Mouse (Mus musculus): ENCODE data around the gene Prune1. TPM values are rescaled to one million over a fixed set of nuclear protein-coding genes. Genes with fewer than 3 reads are reported as not detected.
A peak's percentile ranks its signal among the peaks of the same experiment; 100 is the strongest.

The Prune1 gene
- polyA plus RNA-seq, 1 experiment from 2014 or later = 28.2 TPM

GRCm38 (mm10) chr3:95312623-95313022 is 30.7 kb upstream of the Prune1 start:
- DNase-seq (ENCODE audit: low spot score) = no peak
- no peak for ATAC-seq (replicated peaks; ENCODE audit: insufficient number of reproducible peaks, low FRiP score, low TSS enrichment, low read depth)

GRCm38 (mm10) chr3:95310968-95311882 is 29.3 kb upstream of the Prune1 start:
- Histone ChIP-seq H3K9ac (replicated peaks; ENCODE audit: low read length) (no peak overlapping the region), H3K4me1 (ENCODE audit: control insufficient read depth, insufficient read depth, low read length) (no peaks in the 10 kb centered on the region), H3K27me3 (ENCODE audit: control insufficient read depth, insufficient read depth, low read length) (no peaks in the 10 kb centered on the region), H3K4me2 (ENCODE audit: low read depth, low read length) (no peak overlapping the region), H3K36me3 (replicated peaks; ENCODE audit: control insufficient read depth, insufficient read depth, low read depth, low read length) (no peaks in the 10 kb centered on the region), H3K27ac (replicated peaks; ENCODE audit: low read depth, low read length) (no peak overlapping the region), H3K4me3 (ENCODE audit: low read depth, low read length) (no peak overlapping the region), H3K9me3 (replicated peaks; ENCODE audit: control insufficient read depth, low read length) (no peaks in the 10 kb centered on the region)
- DNase-seq (ENCODE audit: low spot score) (peak; percentile 84), ATAC-seq (replicated peaks; ENCODE audit: insufficient number of reproducible peaks, low FRiP score, low TSS enrichment, low read depth) (no peak)
- WGBS = 63% methylated on average over 9 of the region's 9 CpGs

More at GRCm38 (mm10) chr3:95312623-95313022, 30.7 kb upstream of the Prune1 start:
- WGBS = 80% methylated on average over 6 of the region's 6 CpGs
- Histone ChIP-seq H3K27me3 (ENCODE audit: control insufficient read depth, insufficient read depth, low read length) (no peaks in the 10 kb centered on the region), H3K9me3 (replicated peaks; ENCODE audit: control insufficient read depth, low read length) (no peaks in the 10 kb centered on the region), H3K27ac (replicated peaks; ENCODE audit: low read depth, low read length) (no peak overlapping the region), H3K36me3 (replicated peaks; ENCODE audit: control insufficient read depth, insufficient read depth, low read depth, low read length) (no peaks in the 10 kb centered on the region), H3K4me1 (ENCODE audit: control insufficient read depth, insufficient read depth, low read length) (no peaks in the 10 kb centered on the region; the same call in 1 of the 2 replicates), H3K4me3 (ENCODE audit: low read depth, low read length) (no peak overlapping the region), H3K9ac (replicated peaks; ENCODE audit: low read length) (no peak overlapping the region), H3K4me2 (ENCODE audit: low read depth, low read length) (no peak overlapping the region)

- no peak overlapping the region for H3K4me3 ChIP-seq (ENCODE audit: low read depth, low read length)
- DNase-seq (ENCODE audit: low spot score) = no peak
- H3K9ac ChIP-seq (replicated peaks; ENCODE audit: low read length) = no peak overlapping the region
- no peak overlapping the region for H3K27ac ChIP-seq (replicated peaks; ENCODE audit: low read depth, low read length)
- WGBS = 67% methylated on average over 3 of the region's 3 CpGs
- no peak for ATAC-seq (replicated peaks; ENCODE audit: insufficient number of reproducible peaks, low FRiP score, low TSS enrichment, low read depth)
- H3K36me3 ChIP-seq (replicated peaks; ENCODE audit: control insufficient read depth, insufficient read depth, low read depth, low read length) = no peaks in the 10 kb centered on the region
- H3K4me2 ChIP-seq (ENCODE audit: low read depth, low read length) = no peak overlapping the region
- no peaks in the 10 kb centered on the region for H3K9me3 ChIP-seq (replicated peaks; ENCODE audit: control insufficient read depth, low read length)
- H3K27me3 ChIP-seq (ENCODE audit: control insufficient read depth, insufficient read depth, low read length) = no peaks in the 10 kb centered on the region
- no peaks in the 10 kb centered on the region for H3K4me1 ChIP-seq (ENCODE audit: control insufficient read depth, insufficient read depth, low read length)
Observed at GRCm38 (mm10) chr3:95310496-95310895, 28.6 kb upstream of the Prune1 start.

- Histone ChIP-seq H3K9me3 (replicated peaks; ENCODE audit: control insufficient read depth, low read length) (no peaks in the 10 kb centered on the region), H3K4me2 (ENCODE audit: low read depth, low read length) (no peak within 1 kb of the TSS), H3K27ac (replicated peaks; ENCODE audit: low read depth, low read length) (no peak within 1 kb of the TSS), H3K36me3 (replicated peaks; ENCODE audit: control insufficient read depth, insufficient read depth, low read depth, low read length) (no peaks in the 10 kb centered on the region), H3K4me3 (ENCODE audit: low read depth, low read length) (no peak within 1 kb of the TSS), H3K9ac (replicated peaks; ENCODE audit: low read length) (no peak within 1 kb of the TSS), H3K4me1 (ENCODE audit: control insufficient read depth, insufficient read depth, low read length) (no peaks in the 10 kb centered on the region), H3K27me3 (ENCODE audit: control insufficient read depth, insufficient read depth, low read length) (no peaks in the 10 kb centered on the region)
- 56% methylated on average over 7 of the region's 7 CpGs for WGBS
- DNase-seq (ENCODE audit: low spot score) (no peak), ATAC-seq (replicated peaks; ENCODE audit: insufficient number of reproducible peaks, low FRiP score, low TSS enrichment, low read depth) (no peak)
Observed at GRCm38 (mm10) chr3:95307100-95307499, 25.2 kb upstream of the Prune1 start, which contains the start of gene Anxa9. Anxa9 (minus strand) TSS chr3:95307176.

- Histone ChIP-seq H3K9me3 (replicated peaks; ENCODE audit: control insufficient read depth, low read length) (no peaks in the 10 kb centered on the region), H3K9ac (replicated peaks; ENCODE audit: low read length) (no peak overlapping the region), H3K27me3 (ENCODE audit: control insufficient read depth, insufficient read depth, low read length) (no peaks in the 10 kb centered on the region), H3K4me1 (ENCODE audit: control insufficient read depth, insufficient read depth, low read length) (no peaks in the 10 kb centered on the region), H3K4me3 (ENCODE audit: low read depth, low read length) (no peak overlapping the region), H3K4me2 (ENCODE audit: low read depth, low read length) (no peak overlapping the region), H3K27ac (replicated peaks; ENCODE audit: low read depth, low read length) (no peak overlapping the region), H3K36me3 (replicated peaks; ENCODE audit: control insufficient read depth, insufficient read depth, low read depth, low read length) (no peaks in the 10 kb centered on the region)
- 87% methylated on average over 4 of the region's 4 CpGs for WGBS
- DNase-seq (ENCODE audit: low spot score) (no peak), ATAC-seq (replicated peaks; ENCODE audit: insufficient number of reproducible peaks, low FRiP score, low TSS enrichment, low read depth) (no peak)
Observed at GRCm38 (mm10) chr3:95306244-95306643, 24.4 kb upstream of the Prune1 start.

GRCm38 (mm10) chr3:95301204-95301796 is 19.4 kb upstream of the Prune1 start:
- no peaks in the 10 kb centered on the region for H3K4me1 ChIP-seq (ENCODE audit: control insufficient read depth, insufficient read depth, low read length)
- 82% methylated on average over 3 of the region's 3 CpGs for WGBS
- ATAC-seq (replicated peaks; ENCODE audit: insufficient number of reproducible peaks, low FRiP score, low TSS enrichment, low read depth) = no peak
- DNase-seq (ENCODE audit: low spot score) = no peak
- H3K9me3 ChIP-seq (replicated peaks; ENCODE audit: control insufficient read depth, low read length) = no peaks in the 10 kb centered on the region
- no peaks in the 10 kb centered on the region for H3K27me3 ChIP-seq (ENCODE audit: control insufficient read depth, insufficient read depth, low read length)
- no peak overlapping the region for H3K4me3 ChIP-seq (ENCODE audit: low read depth, low read length)
- H3K27ac ChIP-seq (replicated peaks; ENCODE audit: low read depth, low read length) = no peak overlapping the region
- H3K36me3 ChIP-seq (replicated peaks; ENCODE audit: control insufficient read depth, insufficient read depth, low read depth, low read length) = no peaks in the 10 kb centered on the region
- no peak overlapping the region for H3K9ac ChIP-seq (replicated peaks; ENCODE audit: low read length)
- H3K4me2 ChIP-seq (ENCODE audit: low read depth, low read length) = no peak overlapping the region

GRCm38 (mm10) chr3:95298018-95298417 is 16.1 kb upstream of the Prune1 start:
- no peak overlapping the region for H3K9ac ChIP-seq (replicated peaks; ENCODE audit: low read length)
- no peak overlapping the region for H3K4me3 ChIP-seq (ENCODE audit: low read depth, low read length)
- no peaks in the 10 kb centered on the region for H3K27me3 ChIP-seq (ENCODE audit: control insufficient read depth, insufficient read depth, low read length)
- ATAC-seq (replicated peaks; ENCODE audit: insufficient number of reproducible peaks, low FRiP score, low TSS enrichment, low read depth) (no peak), DNase-seq (ENCODE audit: low spot score) (no peak)
- H3K36me3 ChIP-seq (replicated peaks; ENCODE audit: control insufficient read depth, insufficient read depth, low read depth, low read length) = no peaks in the 10 kb centered on the region; the same call in 1 of the 2 replicates
- H3K4me2 ChIP-seq (ENCODE audit: low read depth, low read length) = no peak overlapping the region
- H3K27ac ChIP-seq (replicated peaks; ENCODE audit: low read depth, low read length) = no peak overlapping the region
- 92% methylated on average over 7 of the region's 7 CpGs for WGBS
- H3K9me3 ChIP-seq (replicated peaks; ENCODE audit: control insufficient read depth, low read length) = no peaks in the 10 kb centered on the region
- no peaks in the 10 kb centered on the region for H3K4me1 ChIP-seq (ENCODE audit: control insufficient read depth, insufficient read depth, low read length)

- DNase-seq (ENCODE audit: low spot score) (peak; percentile 79), ATAC-seq (replicated peaks; ENCODE audit: insufficient number of reproducible peaks, low FRiP score, low TSS enrichment, low read depth) (no peak)
- no peaks in the 10 kb centered on the region for H3K4me1 ChIP-seq (ENCODE audit: control insufficient read depth, insufficient read depth, low read length)
- H3K4me2 ChIP-seq (ENCODE audit: low read depth, low read length) = no peak overlapping the region
- H3K27me3 ChIP-seq (ENCODE audit: control insufficient read depth, insufficient read depth, low read length) = no peaks in the 10 kb centered on the region
- no peak overlapping the region for H3K9ac ChIP-seq (replicated peaks; ENCODE audit: low read length)
- WGBS = 13% methylated on average over 5 of the region's 5 CpGs
- no peaks in the 10 kb centered on the region for H3K9me3 ChIP-seq (replicated peaks; ENCODE audit: control insufficient read depth, low read length)
- no peak overlapping the region for H3K27ac ChIP-seq (replicated peaks; ENCODE audit: low read depth, low read length)
- H3K36me3 ChIP-seq (replicated peaks; ENCODE audit: control insufficient read depth, insufficient read depth, low read depth, low read length) = no peaks in the 10 kb centered on the region; the same call in 1 of the 2 replicates
- no peak overlapping the region for H3K4me3 ChIP-seq (ENCODE audit: low read depth, low read length)
Observed at GRCm38 (mm10) chr3:95296103-95296469, 14.2 kb upstream of the Prune1 start.

Data from embryonic facial prominence, embryonic 11.5 days (tissue).